Mouse (Mus musculus) forebrain, embryonic 15.5 days (tissue): Measurements from ENCODE around the gene Hsd17b14. TPM values are rescaled to one million over a fixed set of nuclear protein-coding genes. Genes with fewer than 3 reads are reported as not detected.
"Not testable (repeated sequence)": the region's sequence is repeated elsewhere in the genome, so short reads cannot be mapped to it uniquely, and the experiment has no call there.

Source experiments
- ATAC-seq: fragments of 200-750 bp; cut with Nextera tagmentation; replicated peaks from 2 replicates; pipeline ENCODE4 v1.8.0; 2017; ENCODE audit warnings: mild to moderate bottlenecking, moderate TSS enrichment, moderate library complexity
- H3K27ac ChIP-seq: fragments of 300-500 bp; sonication (generic); replicated peaks from 2 replicates; pipeline ENCODE4 v1.5.1; 2015; ENCODE audit warnings: mild to moderate bottlenecking, inconsistent platforms
- H3K27me3 ChIP-seq: fragments of 300-500 bp; sonication (generic); 2 replicates; pipeline ENCODE4 v1.6.1; 2015; ENCODE audit warnings: inconsistent platforms
- H3K36me3 ChIP-seq: fragments of 300-500 bp; sonication (generic); 2 replicates; pipeline ENCODE4 v1.6.1; 2015; ENCODE audit warnings: mild to moderate bottlenecking, inconsistent platforms
- H3K4me1 ChIP-seq: fragments of 300-500 bp; sonication (generic); 2 replicates; pipeline ENCODE4 v1.6.1; 2015; ENCODE audit warnings: inconsistent platforms
- H3K4me2 ChIP-seq: fragments of 300-500 bp; sonication (generic); replicated peaks from 2 replicates; pipeline ENCODE4 v1.6.1; 2015; ENCODE audit warnings: mild to moderate bottlenecking, inconsistent platforms
- H3K4me3 ChIP-seq: fragments of 300-500 bp; sonication (generic); 2 replicates; pipeline ENCODE4 v1.5.1; 2015; ENCODE audit warnings: mild to moderate bottlenecking, inconsistent platforms
- H3K9ac ChIP-seq: fragments of 300-500 bp; sonication (generic); replicated peaks from 2 replicates; pipeline ENCODE4 v1.6.1; 2015; ENCODE audit warnings: mild to moderate bottlenecking, inconsistent platforms
- H3K9me3 ChIP-seq: fragments of 300-500 bp; sonication (generic); 2 replicates; pipeline ENCODE4 v1.6.1; 2016; ENCODE audit warnings: inconsistent platforms
- WGBS: fragments of 180-500 bp; shearing (Covaris S2); methylation state at CpG from one replicate; pipeline ENCODE4 v1.1.7; 2015; ENCODE audit warnings: mixed read lengths; 5-methylcytosine and 5-hydroxymethylcytosine counted together
- polyA plus RNA-seq: library from polyadenylated mRNA; unstranded; fragments of >200 nt; fragmentation: Nextera tagmentation; extraction: Ambion mirVana; gene quantifications from 2 replicates; pipeline ENCODE4 v1.2.1, GENCODE M21; 2015

The Hsd17b14 gene
- polyA plus RNA-seq, result not detected in 2 replicates

DNA sequence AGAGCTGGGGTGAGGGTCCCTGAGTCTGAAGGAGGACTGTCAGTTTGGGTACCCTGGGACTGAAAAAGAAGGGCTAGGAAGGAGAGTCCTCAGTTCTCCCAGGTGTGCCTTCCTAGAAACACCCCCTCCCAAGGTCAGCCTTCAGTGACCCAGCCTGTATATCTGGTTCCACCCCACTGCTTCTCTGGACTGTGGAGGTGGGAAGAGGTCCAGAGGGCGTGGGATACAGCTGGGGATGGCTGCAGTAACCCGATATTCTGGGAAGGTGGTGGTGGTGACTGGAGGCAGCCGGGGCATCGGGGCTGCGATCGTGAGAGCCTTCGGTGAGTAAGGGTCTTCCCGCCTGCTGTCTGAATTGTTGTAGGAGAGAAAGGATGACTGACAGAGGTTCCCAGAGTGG is at the start of gene Hsd17b14:
TSS of gene Hsd17b14 (plus strand) at position 150 of the 400 bp plus-strand sequence.
- H3K27me3 ChIP-seq, result no peaks in the 10 kb centered on the region
- ATAC-seq, result no peak
- WGBS, result 58% methylated on average over 8 of the region's 8 CpGs
- H3K36me3 ChIP-seq, result no peaks in the 10 kb centered on the region
- H3K4me1 ChIP-seq, result no peaks in the 10 kb centered on the region
- H3K9ac ChIP-seq, result no peak within 1 kb of the TSS
- no peak within 1 kb of the TSS for H3K27ac ChIP-seq
- no peak within 1 kb of the TSS for H3K4me3 ChIP-seq
- H3K9me3 ChIP-seq, result no peaks in the 10 kb centered on the region
- H3K4me2 ChIP-seq, result no peak within 1 kb of the TSS

DNA sequence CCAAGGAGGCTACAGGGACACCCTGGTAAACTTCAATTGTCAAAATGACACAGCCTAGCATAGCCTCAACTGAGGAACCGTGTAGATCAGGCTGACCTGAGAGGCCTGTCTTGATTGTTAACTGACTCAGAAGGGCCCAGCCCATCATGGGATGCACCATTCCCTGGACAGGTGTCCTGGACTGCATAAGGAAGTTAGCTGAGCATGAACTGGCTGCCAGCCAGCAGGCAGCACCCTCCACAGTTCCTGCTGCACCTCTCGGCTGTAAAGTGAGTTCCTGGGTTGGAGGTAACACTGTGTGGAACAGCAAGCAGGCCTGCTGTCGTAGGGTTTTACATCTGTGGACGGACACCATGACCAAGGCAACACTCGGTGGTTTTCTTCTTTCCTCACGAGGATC is 47.1 kb upstream of the Hsd17b14 start:
- Histone ChIP-seq H3K9me3 (no peaks in the 10 kb centered on the region), H3K4me2 (no peak overlapping the region), H3K27ac (no peak overlapping the region), H3K9ac (no peak overlapping the region), H3K36me3 (peaks cover 7% of the 10 kb centered on the region; the same call in 1 of the 2 replicates), H3K4me1 (peaks cover 14% of the 10 kb centered on the region), H3K27me3 (no peaks in the 10 kb centered on the region), H3K4me3 (no peak overlapping the region)
- ATAC-seq, result no peak
- WGBS, result 90% methylated on average over 6 of the region's 6 CpGs

DNA sequence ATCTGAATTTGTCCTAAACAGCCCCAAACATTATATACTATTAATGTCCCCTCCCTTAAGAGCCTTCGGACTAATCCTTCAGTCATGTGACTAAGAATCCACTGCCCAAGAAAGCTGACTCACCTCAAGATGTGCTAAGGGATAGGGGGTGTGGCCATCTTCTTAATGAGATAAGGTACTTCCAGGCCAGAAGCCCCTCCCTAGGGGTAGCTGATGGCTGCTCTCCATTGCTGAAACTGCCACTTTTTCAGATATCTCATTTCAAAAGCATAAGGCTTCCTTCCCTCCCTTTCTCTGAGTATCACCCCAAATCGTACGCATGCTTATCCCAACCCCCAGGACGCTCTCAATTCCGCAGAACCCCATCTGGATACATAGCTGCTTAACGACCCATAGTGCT is 46.1 kb upstream of the Hsd17b14 start:
- Histone ChIP-seq H3K4me1 (peaks cover 14% of the 10 kb centered on the region), H3K9me3 (no peaks in the 10 kb centered on the region), H3K4me3 (no peak overlapping the region), H3K9ac (no peak overlapping the region), H3K27me3 (no peaks in the 10 kb centered on the region), H3K36me3 (peaks cover 4% of the 10 kb centered on the region; the same call in 1 of the 2 replicates), H3K4me2 (no peak overlapping the region), H3K27ac (no peak overlapping the region)
- WGBS, result 89% methylated on average over 6 of the region's 6 CpGs
- ATAC-seq, result no peak

DNA sequence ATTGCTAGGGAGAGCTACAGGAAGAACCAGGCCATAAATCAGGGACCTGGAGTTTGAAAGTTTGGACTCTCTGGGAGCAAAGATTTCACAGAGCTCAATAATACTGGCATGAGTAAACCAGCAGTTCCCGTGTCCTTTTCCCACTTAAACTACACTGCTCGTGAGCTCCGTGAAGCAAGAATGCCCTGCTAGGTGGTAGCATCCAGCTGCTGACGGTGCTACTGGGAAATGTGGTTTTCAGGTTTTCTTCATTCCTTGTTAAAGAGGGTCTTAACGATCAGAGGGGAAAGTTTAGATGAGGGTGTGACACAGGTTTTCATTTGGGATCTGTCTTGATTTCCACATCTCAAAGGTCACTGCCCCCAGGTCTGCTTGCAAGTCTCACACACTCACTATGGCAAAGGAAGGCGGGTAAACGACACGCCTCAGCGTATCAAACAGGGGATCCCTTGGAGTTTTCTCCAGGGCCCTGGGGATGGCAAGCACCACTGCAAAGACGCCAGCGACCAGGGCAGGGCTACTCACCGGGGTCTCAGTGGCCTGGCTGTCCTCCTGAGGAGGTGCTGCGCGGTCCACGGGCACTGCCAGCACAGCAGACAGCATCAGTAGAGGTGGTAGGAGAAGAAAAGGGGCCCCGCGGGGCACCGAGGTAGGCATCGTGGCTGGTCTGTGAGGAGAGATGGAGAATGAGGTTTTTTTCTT is 45.4 kb upstream of the Hsd17b14 start:
- H3K9me3 ChIP-seq, result no peaks in the 10 kb centered on the region
- peak overlapping the region; percentile 93 for H3K4me2 ChIP-seq
- H3K4me1 ChIP-seq, result peaks cover 14% of the 10 kb centered on the region
- H3K27ac ChIP-seq, result peak overlapping the region; percentile 84; the same call in 1 of the 2 replicates
- peak; percentile 11; the same call in 1 of the 2 replicates for ATAC-seq
- WGBS, result 35% methylated on average over 19 of the region's 19 CpGs
- H3K4me3 ChIP-seq, result peak overlapping the region; percentile 93
- H3K9ac ChIP-seq, result peak overlapping the region; percentile 82
- H3K36me3 ChIP-seq, result peaks cover 4% of the 10 kb centered on the region; the same call in 1 of the 2 replicates
- no peaks in the 10 kb centered on the region for H3K27me3 ChIP-seq

DNA sequence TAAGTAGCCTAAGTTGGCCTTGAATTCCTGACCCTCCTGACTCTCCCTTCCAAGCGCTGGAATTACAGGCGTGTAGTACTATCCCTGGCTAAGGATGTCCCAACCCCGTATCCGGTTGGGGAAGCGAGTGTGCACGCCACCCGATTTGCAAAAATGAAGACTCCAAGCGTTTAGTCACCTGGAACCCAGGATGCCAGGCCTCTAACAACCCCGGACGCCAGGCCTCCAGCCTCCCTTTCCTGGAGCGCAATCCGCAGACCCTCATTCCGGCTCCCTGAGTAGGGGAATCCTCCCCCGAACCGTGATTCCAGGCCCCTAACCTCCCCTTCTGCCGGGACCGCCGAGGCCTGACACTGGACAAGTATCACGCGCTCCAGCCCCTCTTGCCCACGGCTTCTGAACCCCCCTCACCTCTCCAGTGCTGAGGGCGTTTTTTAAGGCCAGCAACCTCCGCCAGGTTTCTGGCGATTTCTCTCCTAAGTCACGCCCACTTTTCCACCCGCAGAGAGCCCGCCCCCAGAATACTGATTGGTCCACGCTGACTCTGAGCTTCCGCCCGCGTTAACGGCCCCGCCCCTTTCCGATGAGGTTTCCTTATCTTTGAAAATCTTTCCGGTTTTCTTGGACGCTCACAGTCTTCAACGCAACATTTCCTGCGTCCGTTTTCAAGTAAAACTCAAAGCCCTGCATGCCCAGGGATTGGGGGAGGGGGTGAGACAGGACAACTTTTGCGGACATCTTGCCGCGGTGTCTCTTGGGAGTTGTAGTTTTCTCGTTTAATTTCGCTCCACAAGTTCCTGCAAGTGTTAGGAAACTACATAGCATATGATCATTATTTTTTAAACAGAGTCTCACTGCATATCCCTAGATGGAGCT is 44.5 kb upstream of the Hsd17b14 start, which contains the start of gene Nucb1:
TSS of gene Nucb1 (minus strand) at position 495 of the 876 bp plus-strand sequence.
- Histone ChIP-seq H3K9me3 (no peaks in the 10 kb centered on the region), H3K27ac (peak within 1 kb of the TSS; percentile 84), H3K4me1 (peaks cover 14% of the 10 kb centered on the region), H3K27me3 (no peaks in the 10 kb centered on the region), H3K4me3 (peak within 1 kb of the TSS; percentile 93), H3K36me3 (peaks cover 4% of the 10 kb centered on the region; the same call in 1 of the 2 replicates), H3K4me2 (peak within 1 kb of the TSS; percentile 93), H3K9ac (peak within 1 kb of the TSS; percentile 82)
- peak; percentile 92 for ATAC-seq
- under 1% methylated on average over 44 of the region's 44 CpGs for WGBS

DNA sequence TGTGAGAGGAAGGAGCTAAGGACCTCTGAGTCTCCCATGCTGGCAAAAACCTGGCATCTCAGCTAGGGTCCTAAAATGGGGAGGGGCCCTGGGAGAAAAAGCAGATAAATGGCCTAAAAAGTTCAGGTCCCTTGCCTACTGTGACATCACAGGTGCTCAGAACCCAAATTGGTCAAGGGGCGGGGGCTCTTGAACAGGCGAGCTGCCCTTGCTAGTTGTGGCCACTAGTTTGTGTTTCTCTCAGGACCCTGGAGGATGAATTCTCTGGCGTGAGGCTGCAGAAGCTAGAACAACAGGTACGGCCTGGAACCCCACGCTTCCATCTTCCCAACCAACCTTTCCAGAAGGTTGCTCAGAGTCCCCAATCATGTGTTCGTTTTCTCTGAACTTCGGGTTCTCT is 40.3 kb upstream of the Hsd17b14 start:
- Histone ChIP-seq H3K27me3 (no peaks in the 10 kb centered on the region), H3K9me3 (no peaks in the 10 kb centered on the region), H3K4me2 (no peak overlapping the region), H3K4me1 (peaks cover 4% of the 10 kb centered on the region), H3K4me3 (no peak overlapping the region), H3K9ac (no peak overlapping the region), H3K36me3 (no peaks in the 10 kb centered on the region), H3K27ac (no peak overlapping the region)
- 78% methylated on average over 7 of the region's 7 CpGs for WGBS
- no peak for ATAC-seq

DNA sequence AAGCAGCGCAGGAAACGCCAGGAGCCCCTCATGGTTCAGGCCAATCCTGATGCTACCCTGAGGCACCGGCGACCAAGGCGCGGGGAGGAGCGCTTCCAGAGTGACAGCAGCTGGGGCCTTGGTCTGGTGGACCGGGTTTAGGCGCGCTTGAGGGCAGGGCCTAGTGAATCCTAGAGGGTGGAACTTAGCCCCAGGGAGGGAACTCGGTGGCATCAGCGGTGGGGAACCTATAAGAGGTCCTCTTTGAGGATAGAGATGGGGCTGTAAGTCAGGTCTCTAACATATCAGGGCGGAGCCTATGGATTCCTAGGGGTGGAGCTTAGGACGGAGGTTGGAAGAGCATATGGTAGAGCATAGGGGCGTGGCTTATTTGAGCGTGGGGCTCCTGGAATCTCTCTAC is 39.3 kb upstream of the Hsd17b14 start:
- WGBS, result 33% methylated on average over 16 of the region's 16 CpGs
- ATAC-seq, result no peak

DNA sequence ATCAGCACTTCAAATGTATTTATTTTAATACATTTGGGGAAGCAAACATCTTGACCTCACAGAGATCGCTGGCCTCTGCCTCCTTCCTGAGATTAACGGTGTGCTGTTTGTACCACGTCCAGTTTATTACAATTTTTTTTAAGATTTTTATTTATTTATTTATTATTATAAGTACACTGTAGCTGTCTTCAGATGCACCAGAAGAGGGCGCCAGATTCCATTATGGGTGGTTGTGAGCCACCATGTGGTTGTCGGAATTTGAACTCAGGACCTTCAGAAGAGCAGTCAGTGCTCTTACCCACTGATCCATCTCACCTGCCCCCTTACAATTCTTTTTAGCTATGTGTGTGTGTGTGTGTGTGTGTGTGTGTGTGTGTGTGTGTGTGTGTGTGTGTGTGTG is 37.8 kb upstream of the Hsd17b14 start:
- 73% methylated on average over 5 of the region's 5 CpGs for WGBS

More for the DNA sequence above, 39.3 kb upstream of the Hsd17b14 start:
- H3K4me1 ChIP-seq, result no peaks in the 10 kb centered on the region
- no peak overlapping the region for H3K9ac ChIP-seq
- H3K27me3 ChIP-seq, result no peaks in the 10 kb centered on the region
- H3K27ac ChIP-seq, result no peak overlapping the region
- no peaks in the 10 kb centered on the region for H3K36me3 ChIP-seq
- H3K9me3 ChIP-seq, result no peaks in the 10 kb centered on the region
- H3K4me2 ChIP-seq, result no peak overlapping the region
- H3K4me3 ChIP-seq, result no peak overlapping the region

DNA sequence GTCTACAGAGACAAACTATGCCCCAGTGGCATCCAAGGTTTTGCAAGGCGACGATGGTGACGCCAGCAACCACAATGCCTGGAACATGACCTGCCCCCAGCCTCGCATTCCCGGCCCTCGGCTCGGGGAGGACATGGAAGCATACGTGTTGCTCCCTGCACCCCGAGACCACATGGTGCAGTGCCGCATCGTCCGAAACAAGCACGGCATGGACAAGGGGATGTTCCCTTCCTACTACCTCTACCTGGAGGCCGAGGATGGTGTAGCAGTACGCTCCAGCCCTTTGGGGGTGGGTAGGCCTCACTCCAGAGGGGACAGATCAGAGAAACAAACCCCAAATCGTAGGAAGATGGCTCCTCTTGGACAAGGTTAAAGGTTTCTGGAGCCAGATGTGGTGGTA is 36.1 kb upstream of the Hsd17b14 start:
- ATAC-seq, result no peak
- Histone ChIP-seq H3K9ac (no peak overlapping the region), H3K36me3 (no peaks in the 10 kb centered on the region), H3K4me3 (no peak overlapping the region), H3K27ac (no peak overlapping the region), H3K4me2 (no peak overlapping the region), H3K9me3 (no peaks in the 10 kb centered on the region), H3K4me1 (peaks cover 14% of the 10 kb centered on the region), H3K27me3 (no peaks in the 10 kb centered on the region)
- WGBS, result 91% methylated on average over 16 of the region's 16 CpGs

More for the DNA sequence above, 37.8 kb upstream of the Hsd17b14 start:
- not testable (repeated sequence) for H3K27me3 ChIP-seq, H3K9me3 ChIP-seq, H3K4me3 ChIP-seq, H3K36me3 ChIP-seq, H3K9ac ChIP-seq, H3K4me2 ChIP-seq, ATAC-seq, H3K27ac ChIP-seq, H3K4me1 ChIP-seq

DNA sequence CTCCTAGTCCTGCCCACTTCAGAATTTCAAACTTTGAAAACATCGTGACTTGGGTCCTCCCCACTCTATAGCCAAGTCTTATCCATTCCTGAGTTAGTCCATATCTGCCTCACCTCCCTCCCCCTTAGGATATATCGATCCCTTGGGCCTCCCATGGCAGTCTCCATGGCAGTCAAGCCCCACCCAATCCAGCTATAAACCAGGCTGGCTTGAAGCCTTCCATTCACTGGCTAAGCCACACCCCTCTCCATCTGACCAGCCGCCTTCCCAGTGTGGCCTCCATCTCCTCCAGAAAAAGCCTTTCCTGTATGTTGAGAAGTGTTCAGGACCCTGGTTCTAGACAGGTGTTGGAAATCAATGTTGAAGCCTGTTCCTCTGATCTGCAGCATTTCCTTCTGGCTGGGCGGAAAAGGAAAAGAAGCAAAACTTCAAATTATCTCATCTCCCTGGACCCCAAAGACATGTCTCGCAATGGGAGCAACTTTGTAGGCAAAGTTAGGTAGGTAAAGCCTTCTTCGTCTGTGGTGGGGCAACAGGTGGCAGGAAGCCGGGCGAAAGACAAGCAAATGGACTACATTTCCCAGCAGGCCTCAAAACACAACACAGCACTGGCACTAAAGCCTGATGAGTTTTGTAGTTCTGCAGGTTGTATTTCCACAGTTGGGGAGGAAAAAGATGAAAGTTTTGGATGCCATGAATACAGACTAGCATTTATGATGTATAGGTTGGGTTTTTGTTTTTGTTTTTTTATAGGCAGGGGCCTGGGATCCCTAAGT is 35.2 kb upstream of the Hsd17b14 start:
- Histone ChIP-seq H3K9me3 (no peaks in the 10 kb centered on the region), H3K27me3 (no peaks in the 10 kb centered on the region), H3K9ac (no peak overlapping the region), H3K4me2 (no peak overlapping the region), H3K4me1 (peaks cover 18% of the 10 kb centered on the region), H3K4me3 (no peak overlapping the region), H3K36me3 (no peaks in the 10 kb centered on the region), H3K27ac (no peak overlapping the region)
- 78% methylated on average over 8 of the region's 8 CpGs for WGBS
- ATAC-seq, result no peak

DNA sequence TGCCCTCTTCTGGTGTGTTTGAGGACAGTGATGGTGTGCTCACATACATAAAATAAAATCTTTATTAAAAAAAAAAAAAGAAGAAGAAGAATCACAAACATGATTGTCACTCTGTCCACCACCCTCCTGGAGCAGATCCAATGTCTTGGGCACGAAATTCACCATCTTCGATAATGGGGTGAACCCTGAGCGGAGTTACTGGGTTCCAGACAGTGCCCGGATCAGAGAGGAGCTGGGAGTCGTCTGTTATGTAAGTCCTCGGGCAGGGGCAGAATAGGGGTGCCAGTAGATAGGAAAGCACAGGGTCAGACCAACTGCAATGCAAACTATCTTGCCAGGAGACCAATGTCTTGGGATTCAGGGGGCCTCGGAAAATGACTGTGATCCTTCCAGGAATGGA is 34.1 kb upstream of the Hsd17b14 start:
- WGBS, result 93% methylated on average over 7 of the region's 7 CpGs
- H3K9me3 ChIP-seq, result no peaks in the 10 kb centered on the region
- H3K4me2 ChIP-seq, result no peak overlapping the region
- no peaks in the 10 kb centered on the region for H3K27me3 ChIP-seq
- no peak overlapping the region for H3K4me3 ChIP-seq
- peaks cover 28% of the 10 kb centered on the region for H3K4me1 ChIP-seq
- ATAC-seq, result no peak
- no peak overlapping the region for H3K27ac ChIP-seq
- no peaks in the 10 kb centered on the region for H3K36me3 ChIP-seq
- no peak overlapping the region for H3K9ac ChIP-seq
